Mouse (Mus musculus): Measurements from ENCODE around the gene Napsa. TPM values are rescaled to one million over a fixed set of nuclear protein-coding genes. Genes with fewer than 3 reads are reported as not detected.

Napsa gene
- total RNA-seq, 2 experiments from 2014 or later = not detected

DNA sequence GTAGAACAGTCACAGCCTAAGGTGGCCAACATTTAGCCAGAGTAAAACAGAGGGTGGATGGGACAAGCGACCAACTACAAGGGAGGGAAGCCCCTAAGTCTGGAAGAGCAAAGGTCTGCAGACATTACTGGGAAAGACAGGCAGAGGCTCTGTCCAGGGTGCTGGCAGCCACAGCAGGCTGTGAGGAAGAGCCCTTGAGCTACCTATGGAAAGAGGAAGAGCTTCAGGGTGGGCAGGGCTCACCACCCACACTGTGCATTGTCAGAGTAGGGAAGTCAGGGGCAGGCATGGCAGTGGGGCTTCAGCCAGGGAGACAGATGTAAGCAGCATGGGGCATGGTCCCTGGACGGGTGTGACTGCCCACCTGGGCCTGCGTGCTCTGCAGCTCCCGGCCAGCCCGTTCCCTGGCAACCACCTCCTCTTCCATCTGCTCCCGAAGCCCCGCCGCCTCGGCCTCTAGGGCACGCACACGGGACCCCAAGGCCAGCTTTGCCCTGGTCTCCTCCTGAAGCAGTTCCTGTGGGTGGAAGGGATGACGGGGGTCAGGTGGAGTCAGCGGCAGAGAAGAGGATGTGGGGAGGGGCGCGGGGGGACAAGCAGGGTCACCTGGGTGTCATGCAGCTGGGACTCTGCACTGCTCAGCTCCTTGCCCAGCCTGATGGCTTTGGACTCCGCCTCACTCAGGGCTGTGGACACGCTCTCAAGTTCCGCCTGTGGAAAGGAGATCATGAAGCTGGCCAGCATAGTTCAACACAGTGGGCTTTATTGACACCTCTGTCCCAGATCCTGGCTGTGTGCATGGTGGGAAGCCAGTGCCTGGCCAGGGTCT, 51.7 kb downstream of the Napsa start:
- no peak for DNase-seq (ENCODE audit: extremely low spot score in 1 of 2, low spot score in 1 of 2)

- DNase-seq (ENCODE audit: extremely low spot score in 1 of 2, low spot score in 1 of 2) = no peak
These were observed 52.3 kb downstream of the Napsa start for GRCm38 (mm10) chr7:44624543-44624826.

GRCm38 (mm10) chr7:44624828-44625227, 52.6 kb downstream of the Napsa start:
- DNase-seq (ENCODE audit: extremely low spot score in 1 of 2, low spot score in 1 of 2) = no peak

DNA sequence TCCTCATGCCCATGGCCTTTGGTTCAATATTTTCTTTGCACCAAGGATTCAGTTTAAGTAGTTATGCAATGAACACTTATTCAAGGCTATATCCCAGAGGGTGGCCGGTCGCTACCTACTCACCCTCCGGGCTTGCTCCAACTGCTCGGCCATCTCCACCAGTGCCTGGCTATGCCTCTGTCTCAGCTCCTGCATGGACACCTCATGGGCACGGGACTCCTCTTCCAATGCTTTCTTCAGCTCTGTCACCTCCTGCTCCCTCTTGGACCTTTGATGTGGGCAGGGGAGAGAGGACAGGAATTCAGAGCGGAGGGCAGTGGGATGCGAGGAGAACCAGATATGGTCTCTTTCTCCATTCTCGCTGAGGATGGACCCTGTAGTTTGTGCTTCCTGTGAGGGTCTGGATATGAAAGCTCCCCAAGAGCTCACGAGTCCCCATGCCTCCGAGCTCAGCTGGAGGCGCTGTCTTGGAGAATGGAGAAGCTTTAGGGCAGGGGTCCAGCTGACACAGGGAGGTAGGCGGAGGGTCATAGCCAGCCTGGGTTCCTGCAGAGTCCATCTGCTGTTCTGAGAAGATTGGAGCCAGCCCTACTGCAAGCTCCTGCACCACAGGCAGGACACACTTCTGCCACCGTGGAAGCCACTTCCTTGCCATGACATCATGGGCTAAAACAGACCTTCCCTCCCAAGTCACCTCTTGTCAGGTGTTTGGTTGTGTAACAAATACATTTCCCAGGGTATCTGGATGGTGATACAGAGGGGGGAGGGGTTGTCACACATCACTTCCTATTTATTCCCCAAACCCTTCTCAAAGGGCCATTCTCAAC, 53.3 kb downstream of the Napsa start:
- no peak for DNase-seq (ENCODE audit: extremely low spot score in 1 of 2, low spot score in 1 of 2)

DNA sequence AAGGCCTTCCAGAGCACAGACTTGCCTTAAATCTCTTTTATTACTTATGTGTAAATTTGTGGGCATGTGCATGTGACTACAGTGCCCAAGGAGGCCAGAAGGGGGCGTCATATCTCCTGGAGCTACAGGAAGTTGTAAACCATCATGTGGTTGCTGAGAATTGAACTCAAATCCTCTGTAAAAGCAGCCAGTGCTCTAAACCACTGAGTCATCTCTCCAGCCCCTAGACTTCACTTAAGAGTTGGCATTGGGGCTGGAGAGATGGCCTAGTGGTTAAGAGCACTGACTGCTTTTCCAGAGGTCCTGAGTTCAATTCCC, 53.8 kb downstream of the Napsa start:
- no peak for DNase-seq (ENCODE audit: extremely low spot score in 1 of 2, low spot score in 1 of 2)

DNA sequence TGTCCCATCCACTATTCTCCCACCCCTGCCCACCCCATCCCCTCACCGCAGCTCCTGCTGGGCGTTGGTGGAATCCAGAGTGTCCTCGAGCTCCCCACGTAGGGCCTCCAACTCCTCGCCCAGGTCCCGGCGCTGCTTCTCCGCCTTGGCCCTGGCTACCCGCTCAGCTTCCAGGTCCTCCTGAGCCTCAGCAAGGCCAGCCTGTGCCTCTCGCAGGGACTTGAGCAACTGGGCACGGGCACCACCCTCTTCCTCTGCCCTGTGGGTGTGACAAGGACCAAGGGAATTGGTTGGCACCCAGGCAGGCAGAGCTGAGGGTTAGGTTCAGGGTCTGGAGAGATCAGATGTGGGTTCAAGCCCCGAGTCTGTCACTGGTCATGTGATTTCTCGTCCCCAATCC, 54.8 kb downstream of the Napsa start:
- no peak for DNase-seq (ENCODE audit: extremely low spot score in 1 of 2, low spot score in 1 of 2)

DNA sequence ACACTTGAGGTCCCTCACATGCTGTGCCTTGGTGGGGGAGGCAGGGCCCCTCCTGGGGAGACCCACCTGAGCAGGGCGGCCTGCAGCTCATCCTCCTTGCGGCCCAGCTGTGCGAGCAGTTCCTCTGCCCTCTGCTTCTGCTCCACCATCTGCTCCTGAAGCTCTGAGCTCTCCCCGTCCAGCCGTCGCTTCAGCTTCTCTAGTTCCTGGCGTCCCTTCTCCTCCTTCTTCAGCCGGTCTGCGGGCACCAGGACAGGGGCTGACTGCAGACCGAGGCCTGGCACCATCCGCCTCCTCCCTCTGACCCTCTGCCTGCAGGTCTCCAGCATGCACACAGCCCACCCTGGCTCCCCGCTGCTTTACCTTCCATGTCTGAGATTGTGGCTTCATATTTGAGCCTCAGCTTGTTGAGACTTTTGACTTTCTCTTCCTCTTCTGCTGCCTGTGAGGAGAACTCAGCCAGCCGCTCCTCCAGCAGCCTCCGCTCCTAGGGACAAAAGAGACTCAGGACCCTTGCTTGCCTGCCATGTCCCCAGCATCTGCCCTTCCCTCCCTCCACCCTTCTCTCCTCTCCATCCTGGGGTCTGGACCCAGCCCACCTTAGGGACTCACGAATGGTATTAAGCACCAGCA, 56.3 kb downstream of the Napsa start:
- no peak for DNase-seq (ENCODE audit: extremely low spot score in 1 of 2, low spot score in 1 of 2)

GRCm38 (mm10) chr7:44630437-44630836, 58.3 kb downstream of the Napsa start:
- DNase-seq (ENCODE audit: extremely low spot score in 1 of 2, low spot score in 1 of 2) = no peak

DNA sequence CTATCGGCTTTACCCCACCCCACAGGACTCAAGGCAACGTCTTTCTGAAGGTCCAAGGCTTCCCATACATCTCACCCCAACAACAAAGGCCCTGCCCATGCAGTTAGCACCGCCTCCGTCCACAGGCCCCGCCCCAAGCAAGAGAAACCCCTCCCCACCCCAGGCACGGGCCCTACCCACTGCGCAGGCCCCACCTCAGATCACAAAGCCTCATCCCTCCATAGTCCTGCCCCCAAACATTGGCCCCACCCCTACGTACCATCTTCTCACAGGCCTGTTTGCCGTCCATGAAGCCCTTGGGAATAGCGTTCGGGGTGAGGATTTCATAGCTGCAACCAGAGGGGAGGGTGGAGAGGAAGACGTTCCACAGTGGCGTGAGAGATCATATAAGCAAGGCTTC, 60.5 kb downstream of the Napsa start:
- DNase-seq (ENCODE audit: extremely low spot score in 1 of 2, low spot score in 1 of 2) = no peak

DNA sequence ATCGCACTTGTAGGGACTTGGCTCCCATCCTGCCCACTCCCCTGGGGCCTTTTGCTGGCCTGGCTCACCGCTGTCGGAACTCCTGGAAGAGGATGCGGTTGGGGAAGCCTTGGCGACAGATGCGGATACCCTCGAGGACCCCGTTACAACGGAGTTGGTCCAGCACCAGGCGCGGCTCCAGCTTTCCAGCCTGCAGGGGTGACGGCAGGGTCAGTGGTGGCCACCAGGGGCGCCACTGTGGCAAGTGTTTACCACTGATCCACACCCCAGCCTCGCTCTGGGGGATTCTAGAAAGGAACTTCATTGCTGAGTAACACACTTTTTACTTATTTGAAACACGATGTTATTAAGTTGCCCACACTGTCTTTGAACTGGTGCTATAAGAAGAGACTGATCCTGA, 61.2 kb downstream of the Napsa start:
- DNase-seq (ENCODE audit: extremely low spot score in 1 of 2, low spot score in 1 of 2) = no peak

Small RNA genes lying within 50 kb of the gene (microRNA-seq; reads per million reads assigned to microRNA genes)
- gene Mir7053 = 0.37 to 0.80 reads per million in 2 experiments

Other genes with a start within 250 kb of the Napsa start
- 10 to 100 TPM; 91.3 to 92.1 TPM for gene Syt3, start 188.3 kb upstream of the Napsa start, total RNA-seq (2021)
- 1 to 10 TPM; 3.8 to 4.1 TPM for gene 1700008O03Rik, start 186.6 kb upstream of the Napsa start, total RNA-seq (2021)
- 100 to 1,000 TPM; 322 to 333 TPM for gene Lrrc4b, start 143.4 kb upstream of the Napsa start, total RNA-seq (2021)
- gene Aspdh, start 107.0 kb upstream of the Napsa start, total RNA-seq (2021) = 10 to 100 TPM; 10.9 to 13.2 TPM
- 100 to 1,000 TPM; 102 to 107 TPM for gene Josd2, start 104.4 kb upstream of the Napsa start, total RNA-seq (2021)
- 100 to 1,000 TPM; 207 to 212 TPM for gene Emc10, start 75.9 kb upstream of the Napsa start, total RNA-seq (2021)
- gene Fam71e1, start 75.8 kb upstream of the Napsa start, total RNA-seq (2021) = 10 to 100 TPM; 18.6 to 22.8 TPM
- gene Mybpc2, start 47.7 kb upstream of the Napsa start, total RNA-seq (2021) = not detected
- gene Spib, start 40.3 kb upstream of the Napsa start, total RNA-seq (2021) = under 1 TPM; 0.12 TPM
- 1 to 10 TPM; 7.3 to 8.9 TPM for gene Pold1, start 23.5 kb upstream of the Napsa start, total RNA-seq (2021)
- gene Nr1h2, start 18.4 kb upstream of the Napsa start, total RNA-seq (2021) = 10 to 100 TPM; 60.6 to 66.3 TPM
- gene Kcnc3, start 18.3 kb downstream of the Napsa start, total RNA-seq (2021) = 100 to 1,000 TPM; 167 to 190 TPM
- gene Myh14, start 98.5 kb downstream of the Napsa start, total RNA-seq (2021) = 10 to 100 TPM; 25.0 to 31.0 TPM
- not detected for gene Izumo2, start 136.4 kb downstream of the Napsa start, total RNA-seq (2021)
- gene Vrk3, start 176.0 kb downstream of the Napsa start, total RNA-seq (2021) = 10 to 100 TPM; 33.8 to 35.0 TPM
- under 1 TPM; 0.31 to 0.37 TPM for gene Zfp473, start 178.7 kb downstream of the Napsa start, total RNA-seq (2021)
- 10 to 100 TPM; 30.7 to 31.1 TPM for gene Nup62, start 243.7 kb downstream of the Napsa start, total RNA-seq (2021)
- 1 to 10 TPM; 1.4 to 2.4 TPM for gene Il4i1, start 244.0 kb downstream of the Napsa start, total RNA-seq (2021)
- 10 to 100 TPM; 26.7 to 31.2 TPM for gene Atf5, start 244.3 kb downstream of the Napsa start, total RNA-seq (2021)

Measured in layer of hippocampus, postnatal 25 days (tissue).